Mouse (Mus musculus) liver, embryonic 13.5 days (tissue): Measurements from ENCODE around the gene Dhrs11. TPM values are rescaled to one million over a fixed set of nuclear protein-coding genes. Genes with fewer than 3 reads are reported as not detected.
"Not testable (repeated sequence)": the region's sequence is repeated elsewhere in the genome, so short reads cannot be mapped to it uniquely, and the experiment has no call there.

Source experiments
- ATAC-seq: fragments of 200-750 bp; cut with Nextera tagmentation; 2 replicates; pipeline ENCODE4 v1.8.0; 2017; ENCODE audit warnings: low read depth, mild to moderate bottlenecking, moderate number of reproducible peaks, moderate library complexity
- DNase-seq: peaks from one replicate; pipeline ENCODE4 v3.0.0; 2022
- H3K27ac ChIP-seq: fragments of 300-500 bp; sonication (generic); 2 replicates; pipeline ENCODE4 v1.5.1; 2015; ENCODE audit warnings: moderate library complexity, mild to moderate bottlenecking, inconsistent platforms
- H3K27me3 ChIP-seq: fragments of 300-500 bp; sonication (generic); 2 replicates; pipeline ENCODE4 v1.6.1; 2015; ENCODE audit warnings: mild to moderate bottlenecking, inconsistent platforms
- H3K36me3 ChIP-seq: fragments of 300-500 bp; sonication (generic); 2 replicates; pipeline ENCODE4 v1.6.1; 2015; ENCODE audit warnings: mild to moderate bottlenecking, inconsistent platforms
- H3K4me1 ChIP-seq: fragments of 300-500 bp; sonication (generic); replicated peaks from 2 replicates; pipeline ENCODE4 v1.6.1; 2015; ENCODE audit warnings: inconsistent platforms
- H3K4me2 ChIP-seq: fragments of 300-500 bp; sonication (generic); 2 replicates; pipeline ENCODE4 v1.6.1; 2015; ENCODE audit warnings: inconsistent platforms, mild to moderate bottlenecking, moderate library complexity
- H3K4me3 ChIP-seq: fragments of 300-500 bp; sonication (generic); replicated peaks from 2 replicates; pipeline ENCODE4 v1.5.1; 2015; ENCODE audit warnings: mild to moderate bottlenecking, inconsistent platforms
- H3K9ac ChIP-seq: fragments of 300-500 bp; sonication (generic); 2 replicates; pipeline ENCODE4 v1.6.1; 2015; ENCODE audit warnings: mild to moderate bottlenecking, inconsistent platforms
- H3K9me3 ChIP-seq: fragments of 300-500 bp; sonication (generic); replicated peaks from 2 replicates; pipeline ENCODE4 v1.6.1; 2016; ENCODE audit warnings: inconsistent platforms
- WGBS: fragments of 180-500 bp; shearing (Covaris S2); methylation state at CpG from one replicate; pipeline ENCODE4 v1.1.7; 2015; ENCODE audit not compliant: insufficient replicate concordance; 5-methylcytosine and 5-hydroxymethylcytosine counted together
- polyA plus RNA-seq: library from polyadenylated mRNA; unstranded; fragments of >200 nt; fragmentation: Nextera tagmentation; extraction: Ambion mirVana; gene quantifications from 2 replicates; pipeline ENCODE4 v1.2.1, GENCODE M21; 2015

Dhrs11 gene
- polyA plus RNA-seq, result 184 and 190 TPM in 2 replicates

GRCm38 (mm10) chr11:84828516-84829399, at the start of gene Dhrs11:
Dhrs11 (minus strand) TSS chr11:84828994.
- H3K27me3 ChIP-seq, result no peaks in the 10 kb centered on the region
- DNase-seq (peak; percentile 95), ATAC-seq (peak; percentile 91)
- H3K27ac ChIP-seq, result peak within 1 kb of the TSS; percentile 100
- peak within 1 kb of the TSS; percentile 97 for H3K4me3 ChIP-seq
- peaks cover 57% of the 10 kb centered on the region for H3K4me1 ChIP-seq
- H3K9ac ChIP-seq, result peak within 1 kb of the TSS; percentile 100
- no peaks in the 10 kb centered on the region for H3K9me3 ChIP-seq
- WGBS, result under 1% methylated on average over 62 of the region's 62 CpGs
- peaks cover 74% of the 10 kb centered on the region for H3K36me3 ChIP-seq
- peak within 1 kb of the TSS; percentile 99 for H3K4me2 ChIP-seq

- not testable (repeated sequence) for ATAC-seq, H3K9ac ChIP-seq, H3K4me3 ChIP-seq, H3K9me3 ChIP-seq, H3K4me2 ChIP-seq, H3K27ac ChIP-seq, H3K27me3 ChIP-seq, DNase-seq
- 55% methylated on average over 1 of the region's 1 CpGs for WGBS
- peaks cover 19% of the 10 kb centered on the region for H3K36me3 ChIP-seq
- peaks cover 58% of the 10 kb centered on the region for H3K4me1 ChIP-seq
Measured at GRCm38 (mm10) chr11:84876020-84876419, 47.2 kb upstream of the Dhrs11 start.

- H3K27me3 ChIP-seq, result no peaks in the 10 kb centered on the region
- peak overlapping the region; percentile 70 for H3K9ac ChIP-seq
- H3K4me3 ChIP-seq, result peak overlapping the region; percentile 49
- ATAC-seq (peak; percentile 67), DNase-seq (peak; percentile 42)
- WGBS, result 22% methylated on average over 1 of the region's 1 CpGs
- H3K9me3 ChIP-seq, result no peaks in the 10 kb centered on the region
- H3K4me2 ChIP-seq, result peak overlapping the region; percentile 67
- peak overlapping the region; percentile 98 for H3K27ac ChIP-seq
- peaks cover 16% of the 10 kb centered on the region for H3K36me3 ChIP-seq
- peaks cover 41% of the 10 kb centered on the region for H3K4me1 ChIP-seq
Measured at GRCm38 (mm10) chr11:84873042-84873833, 44.4 kb upstream of the Dhrs11 start.

- Histone ChIP-seq H3K27ac (peak overlapping the region; percentile 100), H3K4me3 (peak overlapping the region; percentile 100), H3K9me3 (no peaks in the 10 kb centered on the region), H3K36me3 (peaks cover 9% of the 10 kb centered on the region; the same call in 1 of the 2 replicates), H3K27me3 (no peaks in the 10 kb centered on the region), H3K4me2 (peak overlapping the region; percentile 78), H3K4me1 (peaks cover 41% of the 10 kb centered on the region), H3K9ac (peak overlapping the region; percentile 100)
- DNase-seq (no peak), ATAC-seq (no peak)
- 41% methylated on average over 4 of the region's 4 CpGs for WGBS
Measured at GRCm38 (mm10) chr11:84871548-84872069, 42.8 kb upstream of the Dhrs11 start.

GRCm38 (mm10) chr11:84871046-84871445, 42.3 kb upstream of the Dhrs11 start:
- peak overlapping the region; percentile 78 for H3K4me2 ChIP-seq
- H3K4me3 ChIP-seq, result peak overlapping the region; percentile 100
- peaks cover 41% of the 10 kb centered on the region for H3K4me1 ChIP-seq
- under 1% methylated on average over 10 of the region's 10 CpGs for WGBS
- peak; percentile 34 for ATAC-seq
- peak overlapping the region; percentile 100 for H3K27ac ChIP-seq
- H3K9me3 ChIP-seq, result no peaks in the 10 kb centered on the region
- H3K27me3 ChIP-seq, result no peaks in the 10 kb centered on the region
- peak overlapping the region; percentile 100 for H3K9ac ChIP-seq
- no peak for DNase-seq
- H3K36me3 ChIP-seq, result peaks cover 12% of the 10 kb centered on the region; the same call in 1 of the 2 replicates

- WGBS, result under 1% methylated on average over 49 of the region's 62 CpGs
Measured at GRCm38 (mm10) chr11:84870337-84871043, 41.7 kb upstream of the Dhrs11 start, which contains the start of gene Ggnbp2. Ggnbp2 (minus strand) TSS chr11:84870817.

GRCm38 (mm10) chr11:84869537-84870232, 40.9 kb upstream of the Dhrs11 start:
- Histone ChIP-seq H3K36me3 (peaks cover 18% of the 10 kb centered on the region; the same call in 1 of the 2 replicates), H3K4me1 (peaks cover 52% of the 10 kb centered on the region), H3K4me3 (peak overlapping the region; percentile 100), H3K4me2 (peak overlapping the region; percentile 78), H3K9me3 (no peaks in the 10 kb centered on the region), H3K9ac (peak overlapping the region; percentile 100), H3K27ac (peak overlapping the region; percentile 100), H3K27me3 (no peaks in the 10 kb centered on the region)
- ATAC-seq (peak; percentile 58), DNase-seq (peak; percentile 85)
- under 1% methylated on average over 56 of the region's 61 CpGs for WGBS

More at GRCm38 (mm10) chr11:84870337-84871043, 41.7 kb upstream of the Dhrs11 start, which contains the start of gene Ggnbp2:
- DNase-seq, result peak; percentile 83
- Histone ChIP-seq H3K4me1 (peaks cover 46% of the 10 kb centered on the region), H3K36me3 (peaks cover 13% of the 10 kb centered on the region; the same call in 1 of the 2 replicates), H3K27me3 (no peaks in the 10 kb centered on the region), H3K4me2 (peak within 1 kb of the TSS; percentile 78), H3K4me3 (peak within 1 kb of the TSS; percentile 100), H3K9ac (peak within 1 kb of the TSS; percentile 100), H3K9me3 (no peaks in the 10 kb centered on the region), H3K27ac (peak within 1 kb of the TSS; percentile 100)
- peak; percentile 79 for ATAC-seq

GRCm38 (mm10) chr11:84868786-84869259, 40.0 kb upstream of the Dhrs11 start:
- peak overlapping the region; percentile 100 for H3K9ac ChIP-seq
- H3K36me3 ChIP-seq, result peaks cover 25% of the 10 kb centered on the region
- peak overlapping the region; percentile 100 for H3K27ac ChIP-seq
- peak overlapping the region; percentile 78 for H3K4me2 ChIP-seq
- no peaks in the 10 kb centered on the region for H3K27me3 ChIP-seq
- H3K4me1 ChIP-seq, result peaks cover 51% of the 10 kb centered on the region
- peak overlapping the region; percentile 100 for H3K4me3 ChIP-seq
- WGBS, result 2% methylated on average over 7 of the region's 7 CpGs
- ATAC-seq (no peak), DNase-seq (no peak)
- H3K9me3 ChIP-seq, result no peaks in the 10 kb centered on the region

- Histone ChIP-seq H3K4me1 (peaks cover 47% of the 10 kb centered on the region), H3K27ac (peak overlapping the region; percentile 25; the same call in 1 of the 2 replicates), H3K9ac (peak overlapping the region; percentile 70), H3K4me3 (peak overlapping the region; percentile 56), H3K9me3 (no peaks in the 10 kb centered on the region), H3K27me3 (no peaks in the 10 kb centered on the region), H3K36me3 (peaks cover 35% of the 10 kb centered on the region), H3K4me2 (peak overlapping the region; percentile 69)
- ATAC-seq (no peak), DNase-seq (no peak)
- WGBS, result 68% methylated on average over 2 of the region's 2 CpGs
Measured at GRCm38 (mm10) chr11:84867586-84867985, 38.8 kb upstream of the Dhrs11 start.

GRCm38 (mm10) chr11:84865268-84865667, 36.5 kb upstream of the Dhrs11 start:
- peaks cover 54% of the 10 kb centered on the region for H3K4me1 ChIP-seq
- no peak overlapping the region for H3K27ac ChIP-seq
- no peak for ATAC-seq
- 57% methylated on average over 2 of the region's 2 CpGs for WGBS
- peak overlapping the region; percentile 48 for H3K4me2 ChIP-seq
- peak overlapping the region; percentile 18 for H3K4me3 ChIP-seq
- peak overlapping the region; percentile 51; the same call in 1 of the 2 replicates for H3K9ac ChIP-seq
- H3K9me3 ChIP-seq, result no peaks in the 10 kb centered on the region
- no peak for DNase-seq
- no peaks in the 10 kb centered on the region for H3K27me3 ChIP-seq
- peaks cover 56% of the 10 kb centered on the region for H3K36me3 ChIP-seq
